Mouse (Mus musculus) liver, adult 2 months (tissue): ENCODE results near the gene Esrra. TPM values are rescaled to one million over a fixed set of nuclear protein-coding genes. Genes with fewer than 3 reads are reported as not detected.

Experiments used
- DNase-seq: peaks from one replicate; pipeline ENCODE4 v3.0.0-alpha.2; 2011; ENCODE audit warnings: low read depth, low spot score; ENCODE audit errors: extremely low read depth
- H3K27ac ChIP-seq: fragments of 200-500 bp; replicated peaks from 2 replicates; pipeline ENCODE4 v1.5.1; 2012; ENCODE audit warnings: low read depth, mild to moderate bottlenecking, control low read depth, inconsistent platforms, low read length; ENCODE audit not compliant: insufficient read depth
- H3K27me3 ChIP-seq: fragments of 200-500 bp; 2 replicates; pipeline ENCODE4 v1.6.1; 2012; ENCODE audit warnings: mild to moderate bottlenecking, moderate library complexity, low read length, inconsistent platforms; ENCODE audit not compliant: control insufficient read depth, insufficient read depth
- H3K36me3 ChIP-seq: fragments of 200-500 bp; 2 replicates; pipeline ENCODE4 v1.6.1; 2012; ENCODE audit warnings: low read length, inconsistent platforms; ENCODE audit not compliant: control insufficient read depth, insufficient read depth
- H3K4me1 ChIP-seq: fragments of 200-500 bp; 2 replicates; pipeline ENCODE4 v1.6.1; 2011; ENCODE audit warnings: low read length; ENCODE audit not compliant: control insufficient read depth, insufficient read depth
- H3K4me3 ChIP-seq: fragments of 200-500 bp; 2 replicates; pipeline ENCODE4 v1.5.1; 2011; ENCODE audit warnings: low read depth, mild to moderate bottlenecking, control low read depth, low read length, moderate library complexity; ENCODE audit not compliant: insufficient read depth
- H3K79me2 ChIP-seq: fragments of 200-500 bp; 2 replicates; pipeline ENCODE4 v1.6.1; 2012; ENCODE audit warnings: inconsistent platforms, mild to moderate bottlenecking, low read length, moderate library complexity; ENCODE audit not compliant: control insufficient read depth, insufficient read depth
- H3K9ac ChIP-seq: fragments of 200-500 bp; 2 replicates; pipeline ENCODE4 v1.6.1; 2012; ENCODE audit warnings: low read depth, mild to moderate bottlenecking, control low read depth, inconsistent platforms, low read length
- CTCF ChIP-seq: fragments of 200-500 bp; IDR thresholded peaks from 2 replicates; pipeline ENCODE4 v1.5.1; 2011; ENCODE audit warnings: low read depth, low read length, control low read depth
- POLR2A ChIP-seq: fragments of 200-500 bp; IDR thresholded peaks from 2 replicates; pipeline ENCODE4 v1.6.1; 2011; ENCODE audit warnings: low read length, control low read depth; ENCODE audit not compliant: insufficient read depth; ENCODE audit errors: extremely low read depth
- WGBS: fragments of 180-500 bp; shearing (Covaris S2); methylation state at CpG from one replicate; pipeline ENCODE4 v1.1.7; 2018; 5-methylcytosine and 5-hydroxymethylcytosine counted together
- polyA plus RNA-seq: library from polyadenylated mRNA; depleted of rRNA; stranded (reverse); fragments of >200 nt; gene quantifications from 2 replicates; pipeline ENCODE4 v1.2.3, GENCODE M21; 2012
- total RNA-seq: library from RNA; depleted of rRNA; stranded (reverse); fragments of >200 nt; gene quantifications from 2 replicates; pipeline ENCODE4 v1.2.3, GENCODE M21; 2014

Esrra gene
- total and polyA plus RNA-seq, 2 experiments, result 25.9 to 40.6 TPM

GRCm38 (mm10) chr19:6876799-6877198 is 44.8 kb downstream of the Esrra start:
- Histone ChIP-seq H3K27ac (no peak overlapping the region), H3K27me3 (no peaks in the 10 kb centered on the region), H3K9ac (no peak overlapping the region), H3K4me3 (no peak overlapping the region), H3K4me1 (peaks cover under 1% of the 10 kb centered on the region; the same call in 1 of the 2 replicates), H3K36me3 (no peaks in the 10 kb centered on the region), H3K79me2 (no peaks in the 10 kb centered on the region)
- DNase-seq, result peak; percentile 29
- no peak for TF ChIP-seq CTCF
- TF ChIP-seq POLR2A, result no peak

GRCm38 (mm10) chr19:6875834-6876233 is 45.8 kb downstream of the Esrra start:
- DNase-seq, result no peak
- WGBS, result 86% methylated on average over 6 of the region's 6 CpGs
- Histone ChIP-seq H3K27me3 (no peaks in the 10 kb centered on the region), H3K27ac (no peak overlapping the region), H3K4me3 (no peak overlapping the region), H3K4me1 (peaks cover 7% of the 10 kb centered on the region; the same call in 1 of the 2 replicates), H3K79me2 (no peaks in the 10 kb centered on the region), H3K9ac (no peak overlapping the region), H3K36me3 (no peaks in the 10 kb centered on the region)
- TF ChIP-seq CTCF, result no peak
- TF ChIP-seq POLR2A, result no peak

- Histone ChIP-seq H3K36me3 (no peaks in the 10 kb centered on the region), H3K79me2 (no peaks in the 10 kb centered on the region), H3K4me3 (no peak overlapping the region), H3K27ac (no peak overlapping the region), H3K4me1 (peaks cover 7% of the 10 kb centered on the region; the same call in 1 of the 2 replicates), H3K9ac (no peak overlapping the region), H3K27me3 (no peaks in the 10 kb centered on the region)
- WGBS, result 91% methylated on average over 1 of the region's 1 CpGs
- no peak for TF ChIP-seq POLR2A
- DNase-seq, result no peak
Observed at GRCm38 (mm10) chr19:6874257-6874656, 47.4 kb downstream of the Esrra start.

- H3K79me2 ChIP-seq, result no peaks in the 10 kb centered on the region
- no peaks in the 10 kb centered on the region for H3K27me3 ChIP-seq
- DNase-seq, result peak; percentile 14
- H3K9ac ChIP-seq, result no peak overlapping the region
- TF ChIP-seq CTCF, result no peak
- TF ChIP-seq POLR2A, result no peak
- H3K4me1 ChIP-seq, result peaks cover 7% of the 10 kb centered on the region; the same call in 1 of the 2 replicates
- H3K4me3 ChIP-seq, result no peak overlapping the region
- WGBS, result 74% methylated on average over 3 of the region's 3 CpGs
- H3K36me3 ChIP-seq, result no peaks in the 10 kb centered on the region
- H3K27ac ChIP-seq, result no peak overlapping the region
Observed at GRCm38 (mm10) chr19:6872701-6873100, 48.9 kb downstream of the Esrra start.

GRCm38 (mm10) chr19:6871574-6872271 is 49.9 kb downstream of the Esrra start:
- Histone ChIP-seq H3K36me3 (no peaks in the 10 kb centered on the region), H3K4me3 (no peak overlapping the region), H3K9ac (peak overlapping the region; percentile 36; the same call in 1 of the 2 replicates), H3K27me3 (no peaks in the 10 kb centered on the region), H3K79me2 (no peaks in the 10 kb centered on the region), H3K4me1 (peaks cover 7% of the 10 kb centered on the region; the same call in 1 of the 2 replicates), H3K27ac (peak overlapping the region; percentile 56)
- TF ChIP-seq CTCF, result peak; percentile 70
- TF ChIP-seq POLR2A, result no peak
- 64% methylated on average over 5 of the region's 5 CpGs for WGBS
- peak; percentile 46 for DNase-seq

GRCm38 (mm10) chr19:6869355-6869754 is 52.3 kb downstream of the Esrra start:
- H3K27ac ChIP-seq, result peak overlapping the region; percentile 8; the same call in 1 of the 2 replicates
- H3K4me3 ChIP-seq, result peak overlapping the region; percentile 24; the same call in 1 of the 2 replicates
- WGBS, result 6% methylated on average over 5 of the region's 5 CpGs
- H3K27me3 ChIP-seq, result no peaks in the 10 kb centered on the region
- H3K9ac ChIP-seq, result no peak overlapping the region
- TF ChIP-seq CTCF (no peak), POLR2A (no peak)
- no peaks in the 10 kb centered on the region for H3K79me2 ChIP-seq
- no peaks in the 10 kb centered on the region for H3K36me3 ChIP-seq
- peaks cover 7% of the 10 kb centered on the region; the same call in 1 of the 2 replicates for H3K4me1 ChIP-seq
- peak; percentile 63 for DNase-seq
